Mouse (Mus musculus) naive thymus-derived CD4-positive, alpha-beta T cell, adult 2 months (primary cell): ENCODE results near the gene Sfmbt1.

Experiments
- DNase-seq: peaks from one replicate; pipeline ENCODE4 v3.0.0-alpha.2; 2011; ENCODE audit warnings: low read depth

Sfmbt1 gene

GRCm38 (mm10) chr14:30714799-30715617 is at the start of gene Sfmbt1:
Gene Sfmbt1 (plus strand): TSS chr14:30714849.
- no peak for DNase-seq

- no peak for DNase-seq
Observed at GRCm38 (mm10) chr14:30666061-30666460, 48.6 kb upstream of the Sfmbt1 start.

GRCm38 (mm10) chr14:30666604-30667003 is 48.0 kb upstream of the Sfmbt1 start:
- DNase-seq, result no peak

GRCm38 (mm10) chr14:30670161-30670560 is 44.5 kb upstream of the Sfmbt1 start:
- no peak for DNase-seq

GRCm38 (mm10) chr14:30671095-30671985 is 43.3 kb upstream of the Sfmbt1 start:
- DNase-seq, result no peak

- DNase-seq, result peak; percentile 90
Observed at GRCm38 (mm10) chr14:30671986-30672312, 42.7 kb upstream of the Sfmbt1 start.

GRCm38 (mm10) chr14:30674947-30675346 is 39.7 kb upstream of the Sfmbt1 start:
- DNase-seq, result peak; percentile 77

GRCm38 (mm10) chr14:30682131-30682530 is 32.5 kb upstream of the Sfmbt1 start:
- DNase-seq, result no peak

GRCm38 (mm10) chr14:30690685-30691084 is 24.0 kb upstream of the Sfmbt1 start:
- no peak for DNase-seq

- no peak for DNase-seq
Observed at GRCm38 (mm10) chr14:30692439-30692838, 22.2 kb upstream of the Sfmbt1 start.

- DNase-seq, result no peak
Observed at GRCm38 (mm10) chr14:30694786-30695185, 19.9 kb upstream of the Sfmbt1 start.

GRCm38 (mm10) chr14:30695609-30696008 is 19.0 kb upstream of the Sfmbt1 start:
- no peak for DNase-seq

- no peak for DNase-seq
Observed at GRCm38 (mm10) chr14:30697407-30698052, 17.1 kb upstream of the Sfmbt1 start.

GRCm38 (mm10) chr14:30699656-30700055 is 15.0 kb upstream of the Sfmbt1 start:
- DNase-seq, result peak; percentile 71

- DNase-seq, result no peak
Observed at GRCm38 (mm10) chr14:30702512-30702911, 12.1 kb upstream of the Sfmbt1 start.

GRCm38 (mm10) chr14:30703079-30703478 is 11.6 kb upstream of the Sfmbt1 start:
- DNase-seq, result no peak

GRCm38 (mm10) chr14:30704098-30704855 is 10.4 kb upstream of the Sfmbt1 start:
- no peak for DNase-seq

- no peak for DNase-seq
Observed at GRCm38 (mm10) chr14:30711892-30712291, 2.8 kb upstream of the Sfmbt1 start.

GRCm38 (mm10) chr14:30713769-30714168 is 880 bp upstream of the Sfmbt1 start:
- peak; percentile 22 for DNase-seq

GRCm38 (mm10) chr14:30715618-30716050 is 985 bp downstream of the Sfmbt1 start:
- peak; percentile 89 for DNase-seq

- peak; percentile 63 for DNase-seq
Observed at GRCm38 (mm10) chr14:30716051-30716952, 1.7 kb downstream of the Sfmbt1 start.
